Mouse (Mus musculus): ENCODE measurements at regions not wholly inside any gene's neighbourhood (a gene's known extent, or its start where the extent isn't known, plus 50 kb on each side); places are given as distances from the start of the nearest gene placed in this dataset.

DNA sequence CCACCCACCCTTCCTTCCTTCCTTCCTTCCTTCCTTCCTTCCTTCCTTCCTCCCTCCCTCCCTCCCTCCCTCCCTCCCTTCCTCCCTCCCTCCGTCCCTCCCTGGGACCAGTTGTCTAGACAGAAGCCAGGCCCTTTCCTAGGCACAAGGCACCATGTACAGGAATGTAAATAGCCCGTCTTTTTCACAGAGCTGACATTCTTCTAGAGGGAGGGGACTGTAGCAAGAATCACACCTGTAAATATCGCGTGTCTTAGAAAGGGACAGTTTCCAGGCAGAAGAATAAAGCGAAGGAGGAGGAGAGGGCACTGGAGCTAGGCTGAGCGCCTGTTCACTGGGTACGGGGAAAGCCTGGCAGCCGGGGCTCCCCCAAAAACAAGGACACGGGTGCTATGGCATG is 58.7 kb upstream of the Gm11733 start:
- WGBS (ENCODE audit: insufficient replicate concordance): 44% methylated on average over 8 of the region's 9 CpGs
- no peak overlapping the region for H3K4me2 ChIP-seq
- no peak overlapping the region for H3K27ac ChIP-seq
- no peaks in the 10 kb centered on the region for H3K36me3 ChIP-seq
- no peak overlapping the region for H3K4me3 ChIP-seq (replicated peaks)
- no peak overlapping the region for H3K9ac ChIP-seq
- ATAC-seq (ENCODE audit: low read depth) (no peak), DNase-seq (no peak)
- H3K4me1 ChIP-seq (replicated peaks): 0 out of 2 replicates have a peak, but pooled peaks cover 3% of the 10 kb centered on the region
- no peaks in the 10 kb centered on the region for H3K9me3 ChIP-seq (replicated peaks)
- peaks cover 27% of the 10 kb centered on the region; the same call in 1 of the 2 replicates for H3K27me3 ChIP-seq

GRCm38 (mm10) chr11:117425927-117426326 is 58.2 kb upstream of the Gm11733 start:
- DNase-seq (no peak), ATAC-seq (ENCODE audit: low read depth) (no peak)
- Histone ChIP-seq H3K4me1 (replicated peaks) (0 out of 2 replicates have a peak, but pooled peaks cover 3% of the 10 kb centered on the region), H3K36me3 (no peaks in the 10 kb centered on the region), H3K27ac (no peak overlapping the region), H3K9ac (no peak overlapping the region), H3K4me2 (no peak overlapping the region), H3K4me3 (replicated peaks) (no peak overlapping the region), H3K9me3 (replicated peaks) (no peaks in the 10 kb centered on the region), H3K27me3 (peaks cover 32% of the 10 kb centered on the region; the same call in 1 of the 2 replicates)
- 21% methylated on average over 12 of the region's 12 CpGs for WGBS (ENCODE audit: insufficient replicate concordance)

DNA sequence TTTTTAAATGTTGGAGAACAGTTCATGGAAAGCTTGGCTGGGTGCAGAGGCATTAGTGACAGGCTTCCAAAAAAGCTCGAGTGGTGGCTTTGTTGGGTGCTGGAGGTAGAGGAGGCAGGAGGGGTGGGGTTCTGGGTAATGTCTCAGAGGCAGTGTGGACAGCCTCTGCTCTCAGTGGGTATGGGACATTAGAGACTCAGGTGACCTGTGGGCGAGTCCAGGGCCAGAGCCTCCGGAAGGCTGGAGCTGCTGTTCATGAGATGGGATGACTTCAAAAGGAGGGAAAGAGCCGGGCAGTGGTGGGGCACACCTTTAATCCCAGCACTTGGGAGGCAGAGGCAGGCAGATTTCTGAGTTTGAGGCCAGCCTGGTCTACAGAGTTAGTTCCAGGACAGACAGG is 57.5 kb upstream of the Gm11733 start:
- no peak overlapping the region for H3K9ac ChIP-seq
- ATAC-seq (ENCODE audit: low read depth) (no peak), DNase-seq (no peak)
- H3K27me3 ChIP-seq: peaks cover 37% of the 10 kb centered on the region
- 52% methylated on average over 4 of the region's 4 CpGs for WGBS (ENCODE audit: insufficient replicate concordance)
- no peak overlapping the region for H3K4me2 ChIP-seq
- H3K4me3 ChIP-seq (replicated peaks): no peak overlapping the region
- H3K27ac ChIP-seq: no peak overlapping the region
- H3K36me3 ChIP-seq: no peaks in the 10 kb centered on the region
- 0 out of 2 replicates have a peak, but pooled peaks cover 3% of the 10 kb centered on the region for H3K4me1 ChIP-seq (replicated peaks)
- H3K9me3 ChIP-seq (replicated peaks): no peaks in the 10 kb centered on the region

- Histone ChIP-seq H3K36me3 (no peaks in the 10 kb centered on the region), H3K4me3 (replicated peaks) (no peak overlapping the region), H3K27me3 (peaks cover 37% of the 10 kb centered on the region), H3K9me3 (replicated peaks) (no peaks in the 10 kb centered on the region), H3K4me2 (no peak overlapping the region), H3K27ac (no peak overlapping the region), H3K9ac (no peak overlapping the region), H3K4me1 (replicated peaks) (0 out of 2 replicates have a peak, but pooled peaks cover 3% of the 10 kb centered on the region)
- 68% methylated on average over 17 of the region's 17 CpGs for WGBS (ENCODE audit: insufficient replicate concordance)
- no peak for ATAC-seq (ENCODE audit: low read depth)
- no peak for DNase-seq
These were observed 56.2 kb upstream of the Gm11733 start for GRCm38 (mm10) chr11:117427808-117428510.

- DNase-seq (no peak), ATAC-seq (ENCODE audit: low read depth) (no peak)
- H3K27ac ChIP-seq: no peak overlapping the region
- H3K9ac ChIP-seq: no peak overlapping the region
- H3K4me1 ChIP-seq (replicated peaks): 0 out of 2 replicates have a peak, but pooled peaks cover 3% of the 10 kb centered on the region
- H3K36me3 ChIP-seq: no peaks in the 10 kb centered on the region
- H3K9me3 ChIP-seq (replicated peaks): no peaks in the 10 kb centered on the region
- WGBS (ENCODE audit: insufficient replicate concordance): 56% methylated on average over 10 of the region's 10 CpGs
- H3K27me3 ChIP-seq: peaks cover 37% of the 10 kb centered on the region
- no peak overlapping the region for H3K4me3 ChIP-seq (replicated peaks)
- H3K4me2 ChIP-seq: no peak overlapping the region
These were observed 54.8 kb upstream of the Gm11733 start for GRCm38 (mm10) chr11:117429326-117429752.

DNA sequence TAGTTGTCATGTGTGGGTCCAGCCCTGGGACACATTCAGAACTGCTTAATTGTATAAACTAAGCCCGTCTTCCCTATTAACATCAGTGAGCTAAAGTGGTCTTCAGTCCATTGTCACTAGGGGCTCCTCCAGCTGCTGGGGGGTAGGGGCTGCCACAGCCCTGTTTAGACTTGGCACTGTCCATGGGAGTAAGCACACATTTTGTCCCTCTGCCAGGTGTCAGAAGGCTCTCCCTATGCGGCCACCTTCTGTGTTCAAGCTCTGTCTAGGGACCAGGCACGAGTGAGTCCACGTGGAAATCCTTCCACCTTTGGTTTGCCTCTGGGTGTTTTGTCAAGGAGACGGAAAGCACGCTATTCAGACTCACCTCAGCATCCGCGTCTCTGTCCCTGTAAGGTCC is 54.3 kb upstream of the Gm11733 start:
- no peak for DNase-seq
- ATAC-seq (ENCODE audit: low read depth): no peak
- Histone ChIP-seq H3K4me1 (replicated peaks) (0 out of 2 replicates have a peak, but pooled peaks cover 3% of the 10 kb centered on the region), H3K9me3 (replicated peaks) (no peaks in the 10 kb centered on the region), H3K27me3 (peaks cover 37% of the 10 kb centered on the region), H3K4me2 (no peak overlapping the region), H3K27ac (no peak overlapping the region), H3K9ac (no peak overlapping the region), H3K36me3 (no peaks in the 10 kb centered on the region), H3K4me3 (replicated peaks) (no peak overlapping the region)
- WGBS (ENCODE audit: insufficient replicate concordance): 48% methylated on average over 8 of the region's 8 CpGs

- H3K4me2 ChIP-seq: no peak overlapping the region
- H3K36me3 ChIP-seq: no peaks in the 10 kb centered on the region
- no peak overlapping the region for H3K9ac ChIP-seq
- no peaks in the 10 kb centered on the region for H3K4me1 ChIP-seq (replicated peaks)
- no peak for ATAC-seq (ENCODE audit: low read depth)
- H3K27me3 ChIP-seq: peaks cover 56% of the 10 kb centered on the region
- no peak for DNase-seq
- H3K9me3 ChIP-seq (replicated peaks): no peaks in the 10 kb centered on the region
- H3K4me3 ChIP-seq (replicated peaks): no peak overlapping the region
- H3K27ac ChIP-seq: no peak overlapping the region
These were observed 50.1 kb upstream of the Gm11733 start for GRCm38 (mm10) chr11:117434056-117434455.
